Mouse (Mus musculus): Measurements from ENCODE around the gene Lrrc4b. TPM values are rescaled to one million over a fixed set of nuclear protein-coding genes. Genes with fewer than 3 reads are reported as not detected.

The Lrrc4b gene
- under 1 TPM; 0.01 to 0.22 TPM for polyA plus RNA-seq (2012; fragmentation: generic; extraction: Trizol)

DNA sequence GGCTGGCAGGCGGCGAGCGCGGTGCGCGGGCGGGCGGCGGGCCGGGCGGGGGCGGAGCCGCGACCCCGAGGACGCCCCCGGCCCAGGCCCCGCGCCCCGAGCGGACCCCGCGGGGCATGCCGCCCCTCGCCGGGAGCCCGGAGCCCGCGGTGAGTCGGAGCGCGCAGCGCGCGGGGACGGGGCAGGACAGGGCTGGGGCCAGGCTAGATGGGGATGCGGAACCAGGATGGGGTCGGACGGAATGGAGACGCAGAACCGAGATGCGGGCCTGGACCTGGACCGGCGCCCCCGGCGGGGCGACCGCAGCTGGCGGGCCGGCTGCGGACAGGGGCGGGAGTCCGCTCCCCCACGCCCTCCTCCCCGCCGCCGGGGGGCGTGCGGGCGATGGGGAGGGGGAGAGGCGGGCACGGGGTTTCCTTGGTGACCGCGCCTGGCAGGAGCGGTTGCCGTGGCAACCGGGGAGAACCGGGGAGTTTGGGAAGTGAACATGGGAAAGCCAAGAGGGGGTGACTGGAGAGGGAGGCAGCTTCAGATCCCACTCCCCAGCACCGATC is at the start of gene Lrrc4b:
TSS of gene Lrrc4b (plus strand) at position 51 of the 554 bp plus-strand sequence.

DNA sequence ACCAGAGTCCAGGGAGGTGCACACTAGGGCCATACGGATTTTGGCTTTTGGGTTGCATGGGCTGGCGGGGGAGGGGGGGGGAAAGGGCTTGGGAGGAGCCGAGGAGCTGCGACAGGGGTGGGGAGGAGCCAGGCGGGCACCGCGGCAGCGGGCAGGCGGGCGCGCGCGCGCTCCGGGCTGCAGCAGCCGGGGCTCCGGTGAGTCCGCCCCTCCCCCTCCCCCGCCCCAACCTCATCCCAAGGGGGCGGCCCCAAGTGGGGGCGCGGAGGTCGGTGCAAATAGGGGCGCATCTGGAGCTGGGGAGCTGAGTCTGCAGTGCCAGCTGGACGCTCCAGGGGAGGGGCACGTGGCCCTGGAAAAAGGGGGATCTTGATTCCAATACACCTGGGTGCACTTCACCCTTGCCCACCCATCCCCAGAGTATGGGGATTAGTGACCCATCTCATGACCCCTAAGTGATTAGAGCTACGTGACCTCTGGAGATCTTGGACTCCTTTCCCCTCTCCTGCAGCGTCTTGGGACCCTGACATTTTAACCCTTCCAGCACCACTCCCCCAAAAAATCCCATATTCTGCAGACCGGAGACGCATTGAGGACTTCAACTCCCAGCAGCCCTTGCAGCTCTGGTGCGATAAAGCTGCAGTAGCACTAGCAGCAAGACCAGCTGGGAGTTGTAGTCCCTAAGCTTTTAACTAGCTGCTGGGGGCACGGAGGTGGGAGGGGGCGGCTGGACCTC is 44.7 kb upstream of the Lrrc4b start, which contains the start of gene Syt3:
TSS of gene Syt3 (plus strand) at position 123 of the 736 bp plus-strand sequence.

DNA sequence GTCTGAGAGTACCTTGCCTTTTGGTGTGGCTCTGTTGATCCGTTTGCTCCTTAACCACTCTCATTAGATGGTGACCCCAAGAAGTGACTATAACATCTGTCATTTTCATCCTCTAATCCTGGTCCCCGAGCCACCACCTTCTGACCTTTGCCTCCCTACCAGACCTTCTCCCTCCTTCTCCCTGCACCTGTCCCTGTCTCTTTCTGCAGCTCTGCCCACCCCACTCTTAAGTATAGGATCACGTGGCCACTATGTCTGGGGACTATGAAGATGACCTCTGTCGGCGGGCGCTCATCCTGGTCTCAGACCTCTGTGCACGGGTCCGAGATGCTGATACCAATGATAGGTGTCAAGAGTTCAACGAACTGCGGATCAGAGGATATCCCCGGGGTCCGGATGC is 43.1 kb upstream of the Lrrc4b start, which contains the start of gene 1700008O03Rik:
TSS of gene 1700008O03Rik (minus strand) at position 101 of the 400 bp plus-strand sequence.

DNA sequence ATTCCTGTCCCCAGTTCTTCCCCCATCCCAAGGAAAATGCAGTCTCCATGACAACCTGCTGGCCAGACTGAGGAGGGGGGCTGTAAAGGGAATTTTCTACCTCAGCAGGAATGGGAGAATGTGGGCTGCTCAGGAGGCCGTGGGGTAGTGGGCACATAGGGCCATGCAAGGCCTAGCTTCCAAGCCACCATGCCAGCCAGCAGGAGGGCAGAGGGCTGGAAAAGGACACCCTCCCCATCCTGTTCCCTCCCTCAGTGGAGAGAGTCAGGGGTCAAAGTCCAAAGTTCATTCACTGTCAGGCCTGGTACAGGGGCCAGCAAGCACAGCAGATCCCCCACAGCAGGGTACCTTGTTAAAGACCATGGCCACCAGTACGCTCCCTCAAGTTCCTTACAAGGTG is 36.3 kb downstream of the Lrrc4b start, which contains the start of gene Aspdh:
TSS of gene Aspdh (plus strand) at position 281 of the 400 bp plus-strand sequence.

DNA sequence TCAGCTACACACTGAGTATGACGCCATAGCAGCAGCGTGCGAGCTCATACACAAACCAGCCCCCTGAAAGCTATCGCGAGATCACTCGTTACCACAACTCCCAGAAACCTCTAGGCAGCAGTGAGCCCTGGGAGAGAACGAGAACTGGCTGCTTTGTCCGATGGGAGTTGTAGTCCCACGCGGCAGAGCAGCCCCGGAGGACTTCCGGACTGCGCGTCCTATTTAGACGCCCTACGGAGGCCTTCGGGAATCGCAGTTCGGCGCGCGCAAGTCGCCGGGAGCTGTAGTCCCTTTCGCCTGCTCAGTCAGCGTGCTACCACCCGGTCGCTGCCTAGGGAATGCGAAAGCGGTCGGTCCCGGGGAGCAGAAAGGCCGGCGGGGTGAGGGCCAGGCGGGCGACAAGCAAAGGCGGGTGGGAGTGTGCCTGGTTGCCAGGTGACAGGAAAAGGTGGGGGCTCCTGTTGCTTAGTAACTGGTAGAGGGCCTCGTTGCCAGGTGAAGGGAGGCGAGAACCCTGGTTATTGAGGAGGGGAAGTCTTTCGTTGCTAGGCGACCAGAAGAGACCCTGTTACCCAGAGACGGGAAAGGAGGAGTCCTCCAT is 39.1 kb downstream of the Lrrc4b start, which contains the start of gene Josd2:
TSS of gene Josd2 (plus strand) at position 170 of the 601 bp plus-strand sequence.

DNA sequence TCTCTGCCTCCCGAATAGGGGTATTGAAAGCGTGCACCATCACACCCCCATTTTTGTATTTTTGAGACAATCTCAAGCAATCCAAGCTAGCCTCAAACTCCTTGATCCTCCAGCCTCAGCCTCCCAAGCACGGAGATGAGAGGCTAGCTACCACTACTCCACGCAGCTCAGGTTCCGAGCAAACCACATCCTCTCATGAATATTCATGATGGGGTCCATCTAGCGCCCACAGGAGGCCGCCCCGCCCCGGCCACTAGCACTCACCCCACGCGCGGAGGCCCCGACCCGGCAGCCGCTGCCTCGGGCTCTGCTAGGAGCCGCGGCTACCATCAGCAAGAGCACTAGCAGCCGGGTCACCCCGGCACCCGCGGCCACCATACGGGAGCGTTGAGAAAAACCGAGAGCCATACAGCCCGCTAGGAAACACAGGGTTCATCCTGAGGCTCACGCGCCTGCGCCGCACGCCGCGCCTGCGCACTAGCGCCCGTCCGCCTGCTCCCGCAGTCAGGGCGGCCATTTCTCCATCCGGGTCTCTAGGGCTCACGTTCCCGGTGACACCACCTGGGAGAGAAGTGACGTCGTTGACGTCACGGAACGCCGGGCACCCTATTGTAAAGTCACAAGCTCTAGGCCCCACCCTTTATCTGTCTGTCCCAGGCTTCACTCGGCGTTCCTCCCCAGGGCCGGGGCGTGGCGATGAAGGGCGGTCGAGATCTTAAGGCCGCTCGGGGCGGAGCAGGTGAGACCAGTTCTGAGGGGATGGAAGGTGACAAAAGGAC is 67.4 kb downstream of the Lrrc4b start, which contains the start of the genes Emc10 and Fam71e1:
TSS of gene Emc10 (minus strand) at position 538 of the 779 bp plus-strand sequence.
TSS of gene Fam71e1 (plus strand) at position 590 of the 779 bp plus-strand sequence.

Other genes with a start within 250 kb of the Lrrc4b start
- under 1 TPM in 1 of 2 experiments, not detected in 1; 0.08 TPM for gene Klk1b24, start 240.8 kb upstream of the Lrrc4b start, polyA plus RNA-seq (2012; fragmentation: generic; extraction: Trizol)
- not detected for gene Klk1b3, start 230.8 kb upstream of the Lrrc4b start, polyA plus RNA-seq (2012; fragmentation: generic; extraction: Trizol)
- gene Klk1b4, start 221.6 kb upstream of the Lrrc4b start, polyA plus RNA-seq (2012; fragmentation: generic; extraction: Trizol): not detected
- gene Klk1b5, start 213.1 kb upstream of the Lrrc4b start, polyA plus RNA-seq (2012; fragmentation: generic; extraction: Trizol): not detected
- not detected for gene Klk1, start 203.7 kb upstream of the Lrrc4b start, polyA plus RNA-seq (2012; fragmentation: generic; extraction: Trizol)
- gene Gm36864, start 192.8 kb upstream of the Lrrc4b start, polyA plus RNA-seq (2012; fragmentation: generic; extraction: Trizol): not detected
- gene 1700028J19Rik, start 182.3 kb upstream of the Lrrc4b start, polyA plus RNA-seq (2012; fragmentation: generic; extraction: Trizol): under 1 TPM; 0.89 to 0.97 TPM
- 10 to 100 TPM; 21.2 to 41.3 TPM for gene 2410002F23Rik, start 182.3 kb upstream of the Lrrc4b start, polyA plus RNA-seq (2012; fragmentation: generic; extraction: Trizol)
- gene Acp4, start 171.6 kb upstream of the Lrrc4b start, polyA plus RNA-seq (2012; fragmentation: generic; extraction: Trizol): under 1 TPM in 1 of 2 experiments, not detected in 1; 0.04 TPM
- gene Gm15517, start 167.6 kb upstream of the Lrrc4b start, polyA plus RNA-seq (2012; fragmentation: generic; extraction: Trizol): not detected
- gene Clec11a, start 122.1 kb upstream of the Lrrc4b start, polyA plus RNA-seq (2012; fragmentation: generic; extraction: Trizol): 1 to 10 TPM in 1 of 2 experiments, under 1 TPM in 1; 0.39 to 2.5 TPM
- gene Shank1, start 118.8 kb upstream of the Lrrc4b start, polyA plus RNA-seq (2012; fragmentation: generic; extraction: Trizol): under 1 TPM in 1 of 2 experiments, not detected in 1; 0.07 TPM
- under 1 TPM; 0.01 to 0.21 TPM for gene Syt3, start 44.9 kb upstream of the Lrrc4b start, polyA plus RNA-seq (2012; fragmentation: generic; extraction: Trizol)
- gene 1700008O03Rik, start 43.2 kb upstream of the Lrrc4b start, polyA plus RNA-seq (2012; fragmentation: generic; extraction: Trizol): under 1 TPM; 0.04 to 0.28 TPM
- not detected for gene Aspdh, start 36.4 kb downstream of the Lrrc4b start, polyA plus RNA-seq (2012; fragmentation: generic; extraction: Trizol)
- gene Josd2, start 39.0 kb downstream of the Lrrc4b start, polyA plus RNA-seq (2012; fragmentation: generic; extraction: Trizol): 100 to 1,000 TPM; 107 to 119 TPM
- gene Emc10, start 67.5 kb downstream of the Lrrc4b start, polyA plus RNA-seq (2012; fragmentation: generic; extraction: Trizol): 100 to 1,000 TPM in 1 of 2 experiments, 10 to 100 TPM in 1; 94.2 to 161 TPM
- 1 to 10 TPM; 2.9 to 7.9 TPM for gene Fam71e1, start 67.6 kb downstream of the Lrrc4b start, polyA plus RNA-seq (2012; fragmentation: generic; extraction: Trizol)
- under 1 TPM in 1 of 2 experiments, not detected in 1; 0.07 TPM for gene Mybpc2, start 95.6 kb downstream of the Lrrc4b start, polyA plus RNA-seq (2012; fragmentation: generic; extraction: Trizol)
- under 1 TPM in 1 of 2 experiments, not detected in 1; 0.83 TPM for gene Spib, start 103.1 kb downstream of the Lrrc4b start, polyA plus RNA-seq (2012; fragmentation: generic; extraction: Trizol)
- 100 to 1,000 TPM in 1 of 2 experiments, 10 to 100 TPM in 1; 32.0 to 112 TPM for gene Pold1, start 119.8 kb downstream of the Lrrc4b start, polyA plus RNA-seq (2012; fragmentation: generic; extraction: Trizol)
- gene Nr1h2, start 124.9 kb downstream of the Lrrc4b start, polyA plus RNA-seq (2012; fragmentation: generic; extraction: Trizol): 100 to 1,000 TPM in 1 of 2 experiments, 10 to 100 TPM in 1; 64.4 to 108 TPM
- under 1 TPM; 0.05 to 0.11 TPM for gene Napsa, start 143.4 kb downstream of the Lrrc4b start, polyA plus RNA-seq (2012; fragmentation: generic; extraction: Trizol)
- gene Kcnc3, start 161.6 kb downstream of the Lrrc4b start, polyA plus RNA-seq (2012; fragmentation: generic; extraction: Trizol): under 1 TPM in 1 of 2 experiments, not detected in 1; 0.01 TPM
- gene Myh14, start 241.8 kb downstream of the Lrrc4b start, polyA plus RNA-seq (2012; fragmentation: generic; extraction: Trizol): under 1 TPM in 1 of 2 experiments, not detected in 1; 0.02 TPM